Mouse (Mus musculus) lung, postnatal 0 days (tissue): ENCODE data around the gene Ptpre.

Experiments
- CTCF ChIP-seq: IDR thresholded peaks from 2 replicates; pipeline ENCODE4 v1.5.1; 2016; ENCODE audit warnings: antibody characterized with exemption, mild to moderate bottlenecking
- EP300 ChIP-seq: IDR thresholded peaks from 2 replicates; pipeline ENCODE4 v1.6.1; 2016; ENCODE audit warnings: antibody characterized with exemption, mild to moderate bottlenecking, control low read depth

DNA sequence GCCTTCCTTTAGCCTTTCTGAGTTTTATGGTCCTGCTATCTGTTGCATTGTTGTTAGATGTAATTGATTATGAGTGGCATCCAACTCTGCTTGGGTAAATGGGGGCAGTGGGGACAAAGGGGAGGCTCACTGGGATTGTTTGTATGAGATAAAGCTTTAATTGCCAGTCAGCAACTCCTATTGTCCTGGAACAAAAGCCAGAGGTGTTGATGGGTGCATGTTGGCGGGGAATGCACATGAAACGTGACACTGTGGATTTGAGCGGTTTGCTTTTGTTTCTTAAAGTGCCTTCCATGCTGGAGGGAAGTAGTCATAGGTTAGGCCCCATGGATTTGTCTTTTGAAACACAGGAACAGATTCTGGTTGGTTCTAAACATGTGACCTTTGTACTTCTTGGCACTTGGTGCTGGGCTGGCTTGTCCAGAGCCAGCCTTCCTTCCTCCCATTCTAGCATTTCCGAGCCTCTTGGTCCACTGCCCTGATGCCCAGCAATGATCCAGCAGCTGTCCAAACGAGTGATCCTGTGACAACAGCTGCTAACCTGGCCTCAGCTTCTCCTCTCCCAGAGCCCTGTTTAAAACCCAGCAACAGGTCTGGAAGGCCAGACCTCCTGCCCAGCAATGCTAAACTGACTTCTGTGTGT, 65.7 kb downstream of the Ptpre start:
- TF ChIP-seq CTCF (no peak), EP300 (no peak)
